Mouse (Mus musculus): ENCODE results near the gene Nhlh2.

- TF ChIP-seq POLR2A (IDR thresholded peaks at IDR 0.05; ENCODE audit: control insufficient read depth, low read depth, low read length) (no peak), CTCF (IDR thresholded peaks at IDR 0.05; ENCODE audit: control insufficient read depth, insufficient read depth, insufficient replicate concordance, low read depth, low read length) (no peak)
Measured at GRCm38 (mm10) chr3:102041632-102042031, 31.8 kb downstream of the Nhlh2 start.

Measured in testis, adult 2 months (tissue).